Mouse (Mus musculus): ENCODE measurements around the gene Sult1d1. TPM values are rescaled to one million over a fixed set of nuclear protein-coding genes. Genes with fewer than 3 reads are reported as not detected.

The Sult1d1 gene
- not detected for polyA plus RNA-seq (2017; shearing (Covaris generic))

DNA sequence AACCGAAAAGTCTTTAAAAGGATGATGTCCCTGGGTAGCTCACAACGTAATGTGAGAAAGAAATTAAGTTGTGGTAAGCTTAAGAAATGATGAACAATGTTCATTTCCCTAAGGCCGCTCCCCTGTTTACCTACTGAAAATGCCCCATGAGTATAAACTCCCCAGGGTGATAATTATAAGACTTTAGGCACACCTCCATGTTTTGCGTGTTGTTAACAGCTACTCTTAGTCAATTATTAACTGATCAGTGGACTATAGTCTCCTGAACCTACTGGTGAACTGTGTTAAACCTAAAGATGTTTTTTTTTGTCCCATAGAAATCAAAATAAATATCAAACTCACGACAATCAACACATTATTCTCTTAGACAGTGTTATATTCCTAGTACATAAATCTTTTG is at the start of gene Sult1d1:
Gene Sult1d1 (minus strand): TSS at position 183 of the 400 bp plus-strand sequence.

GRCm38 (mm10) chr5:87591494-87591893 is 22.7 kb upstream of the Sult1d1 start, which contains the start of gene Sult1e1:
TSS of gene Sult1e1 (minus strand) at chr5:87591594.

GRCm38 (mm10) chr5:87538111-87538510 is 30.7 kb downstream of the Sult1d1 start, which contains the start of gene Sult1b1:
TSS of gene Sult1b1 (minus strand) at chr5:87538195.

Other genes with a start within 250 kb of the Sult1d1 start
- gene Ugt2a3, start 231.8 kb downstream of the Sult1d1 start, polyA plus RNA-seq (2017; shearing (Covaris generic)) = 0.17 TPM
- not detected for gene Ugt2b38, start 144.8 kb downstream of the Sult1d1 start, polyA plus RNA-seq (2017; shearing (Covaris generic))
- gene Ugt2a2, start 86.8 kb downstream of the Sult1d1 start, polyA plus RNA-seq (2017; shearing (Covaris generic)) = not detected
- not detected for gene Gm43638, start 82.2 kb downstream of the Sult1d1 start, polyA plus RNA-seq (2017; shearing (Covaris generic))
- not detected for gene Ugt2a1, start 78.2 kb downstream of the Sult1d1 start, polyA plus RNA-seq (2017; shearing (Covaris generic))
- gene Sult1b1, start 30.8 kb downstream of the Sult1d1 start, polyA plus RNA-seq (2017; shearing (Covaris generic)) = not detected
- gene Sult1e1, start 22.6 kb upstream of the Sult1d1 start, polyA plus RNA-seq (2017; shearing (Covaris generic)) = not detected
- gene Csn1s1, start 97.2 kb upstream of the Sult1d1 start, polyA plus RNA-seq (2017; shearing (Covaris generic)) = not detected
- gene Csn2, start 130.6 kb upstream of the Sult1d1 start, polyA plus RNA-seq (2017; shearing (Covaris generic)) = not detected
- not detected for gene Csn1s2a, start 205.5 kb upstream of the Sult1d1 start, polyA plus RNA-seq (2017; shearing (Covaris generic))
- gene Csn1s2b, start 239.1 kb upstream of the Sult1d1 start, polyA plus RNA-seq (2017; shearing (Covaris generic)) = 0.17 TPM

All from effector memory CD4-positive, alpha-beta T cell, adult 5 months (primary cell).